Mouse (Mus musculus) kidney, postnatal 0 days (tissue): ENCODE data around the gene Tspan7. TPM values are rescaled to one million over a fixed set of nuclear protein-coding genes. Genes with fewer than 3 reads are reported as not detected.
A peak's percentile ranks its signal among the peaks of the same experiment; 100 is the strongest.

Experiments
- ATAC-seq: fragments of 200-750 bp; cut with Nextera tagmentation; replicated peaks from 2 replicates; pipeline ENCODE4 v1.8.0; 2017; ENCODE audit warnings: low read depth, moderate number of reproducible peaks, moderate TSS enrichment, moderate library complexity; ENCODE audit not compliant: low FRiP score
- DNase-seq: peaks from one replicate; pipeline ENCODE4 v3.0.0-alpha.2; 2016; ENCODE audit warnings: low spot score
- H3K27ac ChIP-seq: fragments of 300-500 bp; sonication (generic); 2 replicates; pipeline ENCODE4 v1.5.1; 2014; ENCODE audit warnings: mild to moderate bottlenecking
- H3K27me3 ChIP-seq: fragments of 300-500 bp; sonication (generic); 2 replicates; pipeline ENCODE4 v1.6.1; 2014; ENCODE audit warnings: low read length, mixed read lengths; ENCODE audit not compliant: insufficient read depth
- H3K36me3 ChIP-seq: fragments of 300-500 bp; sonication (generic); 2 replicates; pipeline ENCODE4 v1.6.1; 2014; ENCODE audit warnings: low read length, mixed read lengths; ENCODE audit not compliant: insufficient read depth
- H3K4me1 ChIP-seq: fragments of 300-500 bp; sonication (generic); replicated peaks from 2 replicates; pipeline ENCODE4 v1.6.1; 2014; ENCODE audit warnings: antibody characterized with exemption, low read length, mixed read lengths; ENCODE audit not compliant: insufficient read depth
- H3K4me2 ChIP-seq: fragments of 300-500 bp; sonication (generic); 2 replicates; pipeline ENCODE4 v1.6.1; 2014; ENCODE audit warnings: mild to moderate bottlenecking, low read length, moderate library complexity, mixed read lengths
- H3K4me3 ChIP-seq: fragments of 300-500 bp; sonication (generic); replicated peaks from 2 replicates; pipeline ENCODE4 v1.5.1; 2014; ENCODE audit warnings: low read depth, low read length
- H3K9ac ChIP-seq: fragments of 300-500 bp; sonication (generic); 2 replicates; pipeline ENCODE4 v1.6.1; 2014; ENCODE audit warnings: low read depth, low read length
- H3K9me3 ChIP-seq: fragments of 300-500 bp; sonication (generic); replicated peaks from 2 replicates; pipeline ENCODE4 v1.6.1; 2016; ENCODE audit warnings: low read length, inconsistent platforms, mixed read lengths
- CTCF ChIP-seq: IDR thresholded peaks from 2 replicates; pipeline ENCODE4 v1.5.1; 2016; ENCODE audit warnings: antibody characterized with exemption, low read depth, mild to moderate bottlenecking, moderate library complexity
- WGBS: fragments of 180-500 bp; shearing (Covaris S2); extraction: QIAGEN DNeasy Blood & Tissue Kit; methylation state at CpG from one replicate; pipeline ENCODE4 v1.1.7; 2014; 5-methylcytosine and 5-hydroxymethylcytosine counted together
- polyA plus RNA-seq: library from polyadenylated mRNA; unstranded; fragments of >200 nt; fragmentation: Nextera tagmentation; extraction: Ambion mirVana; gene quantifications from 2 replicates; pipeline ENCODE4 v1.2.1, GENCODE M21; 2015

The Tspan7 gene
- polyA plus RNA-seq, 1 experiment from 2014 or later: 99.1 TPM

DNA sequence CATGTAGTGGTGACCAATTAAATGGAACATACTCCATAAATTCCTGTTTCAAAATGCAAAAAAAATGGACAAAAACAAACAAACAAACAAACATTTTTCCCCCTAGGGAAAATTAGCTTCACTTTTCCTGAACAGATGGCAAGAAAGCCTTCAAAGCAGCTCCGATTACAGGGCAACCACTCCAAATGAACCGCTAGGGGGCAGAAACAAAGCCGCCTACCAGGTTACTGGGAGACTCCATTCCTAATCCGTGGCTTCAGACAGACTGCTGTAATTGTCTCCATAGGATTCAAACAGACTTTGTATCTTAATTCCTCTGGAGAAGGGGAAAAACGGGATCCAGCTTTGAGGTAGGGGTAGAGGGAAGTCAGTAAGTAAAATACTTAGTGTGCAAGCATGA, 132.2 kb downstream of the Tspan7 start:
- DNase-seq: peak; percentile 40
- no peak overlapping the region for H3K4me3 ChIP-seq
- no peaks in the 10 kb centered on the region for H3K36me3 ChIP-seq
- H3K27ac ChIP-seq: no peak overlapping the region
- H3K9me3 ChIP-seq: no peaks in the 10 kb centered on the region
- no peak overlapping the region for H3K9ac ChIP-seq
- ATAC-seq: no peak
- TF ChIP-seq CTCF: peak; percentile 61
- H3K4me1 ChIP-seq: no peaks in the 10 kb centered on the region
- H3K4me2 ChIP-seq: no peak overlapping the region
- H3K27me3 ChIP-seq: no peaks in the 10 kb centered on the region
- 22% methylated on average over 5 of the region's 5 CpGs for WGBS

DNA sequence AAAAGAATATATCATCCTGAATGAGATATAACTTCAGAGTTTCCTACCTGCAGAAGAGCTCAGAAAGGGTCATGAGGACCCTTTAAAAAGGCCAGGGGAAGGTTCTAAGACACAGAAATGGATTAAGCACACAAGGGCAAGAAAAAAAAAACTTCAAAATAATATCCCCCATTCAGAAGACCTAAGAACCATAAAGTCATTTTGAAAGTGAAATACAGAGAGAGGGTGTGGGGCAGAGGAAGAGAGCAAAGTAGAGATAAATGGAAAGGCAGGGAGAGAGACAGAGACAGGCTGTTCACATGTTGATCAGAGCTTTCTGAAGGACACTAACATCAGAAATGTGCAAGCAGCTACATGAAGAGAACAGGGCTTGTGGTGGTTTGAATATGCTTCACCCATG, 156.1 kb downstream of the Tspan7 start:
- H3K9ac ChIP-seq: no peak overlapping the region
- H3K4me2 ChIP-seq: no peak overlapping the region
- DNase-seq (no peak), ATAC-seq (no peak)
- H3K27me3 ChIP-seq: no peaks in the 10 kb centered on the region
- H3K9me3 ChIP-seq: no peaks in the 10 kb centered on the region
- H3K4me3 ChIP-seq: no peak overlapping the region
- TF ChIP-seq CTCF: no peak
- H3K27ac ChIP-seq: no peak overlapping the region
- no peaks in the 10 kb centered on the region for H3K4me1 ChIP-seq
- H3K36me3 ChIP-seq: no peaks in the 10 kb centered on the region

Other genes starting within 250 kb of the Tspan7 start
- not detected in 2 replicates for gene Otc, start 232.9 kb upstream of the Tspan7 start, polyA plus RNA-seq
- gene Mid1ip1, start 229.9 kb downstream of the Tspan7 start, polyA plus RNA-seq: 43.6 and 45.7 TPM in 2 replicates